Mouse (Mus musculus) erythroblast, embryonic 14.5 days (primary cell): ENCODE measurements around the gene Ptpn3.

Source experiments
- GATA1 ChIP-seq: IDR thresholded peaks from 2 replicates; pipeline ENCODE4 v1.6.1; 2012; ENCODE audit warnings: low read length, inconsistent platforms, mixed read lengths
- TAL1 ChIP-seq: IDR thresholded peaks from 3 replicates; pipeline ENCODE4 v1.6.1; 2012; ENCODE audit warnings: low read length, inconsistent platforms, mixed read lengths

DNA sequence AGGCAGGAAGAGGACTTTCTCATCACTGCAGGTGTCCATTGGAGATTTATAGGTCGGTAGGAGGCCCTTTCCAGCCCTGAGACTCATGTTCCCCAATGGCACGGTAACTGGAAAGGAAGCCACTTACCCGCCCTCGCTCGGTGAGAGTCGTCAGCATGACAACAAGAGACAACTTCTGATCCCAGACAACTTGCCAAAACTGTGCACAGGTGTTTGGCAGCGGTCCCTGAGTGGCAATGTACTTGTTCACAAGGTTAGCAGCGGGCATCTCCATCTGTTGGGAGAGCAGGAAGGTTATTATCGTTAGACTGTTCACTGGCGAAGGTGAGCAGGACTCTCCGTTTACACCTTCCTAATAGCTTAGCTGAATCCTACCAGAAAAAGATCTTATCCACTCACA lies 96.9 kb downstream of the Ptpn3 start:
- no peak for TF ChIP-seq GATA1
- no peak for TF ChIP-seq TAL1
